Mouse (Mus musculus) heart, postnatal 0 days (tissue): ENCODE measurements around the gene Tst. TPM values are rescaled to one million over a fixed set of nuclear protein-coding genes. Genes with fewer than 3 reads are reported as not detected.

Experiments used
- ATAC-seq: fragments of 200-750 bp; cut with Nextera tagmentation; 2 replicates; pipeline ENCODE4 v1.8.0; 2017; ENCODE audit warnings: low read depth, moderate number of reproducible peaks, moderate library complexity; ENCODE audit not compliant: insufficient read depth
- DNase-seq: peaks from one replicate; pipeline ENCODE4 v3.0.0-alpha.2; 2016; ENCODE audit warnings: low spot score
- H3K27ac ChIP-seq: fragments of 300-500 bp; sonication (generic); 2 replicates; pipeline ENCODE4 v1.5.1; 2014; ENCODE audit warnings: low read depth, mild to moderate bottlenecking
- H3K27me3 ChIP-seq: fragments of 300-500 bp; sonication (generic); 2 replicates; pipeline ENCODE4 v1.6.1; 2014; ENCODE audit warnings: low read length, mixed read lengths; ENCODE audit not compliant: control insufficient read depth, insufficient read depth
- H3K36me3 ChIP-seq: fragments of 300-500 bp; sonication (generic); replicated peaks from 2 replicates; pipeline ENCODE4 v1.6.1; 2014; ENCODE audit warnings: low read length, mixed read lengths; ENCODE audit not compliant: control insufficient read depth, insufficient read depth
- H3K4me1 ChIP-seq: fragments of 300-500 bp; sonication (generic); 2 replicates; pipeline ENCODE4 v1.6.1; 2014; ENCODE audit warnings: antibody characterized with exemption; ENCODE audit not compliant: control insufficient read depth, insufficient read depth
- H3K4me2 ChIP-seq: fragments of 300-500 bp; sonication (generic); 2 replicates; pipeline ENCODE4 v1.6.1; 2014; ENCODE audit warnings: low read depth, mild to moderate bottlenecking, low read length, moderate library complexity
- H3K4me3 ChIP-seq: fragments of 300-500 bp; sonication (generic); 2 replicates; pipeline ENCODE4 v1.5.1; 2014; ENCODE audit warnings: low read depth, low read length
- H3K9ac ChIP-seq: fragments of 300-500 bp; sonication (generic); replicated peaks from 2 replicates; pipeline ENCODE4 v1.6.1; 2014; ENCODE audit warnings: low read depth, low read length, mixed read lengths
- H3K9me3 ChIP-seq: fragments of 300-500 bp; sonication (generic); replicated peaks from 2 replicates; pipeline ENCODE4 v1.6.1; 2016; ENCODE audit warnings: low read length; ENCODE audit not compliant: control insufficient read depth
- CTCF ChIP-seq: IDR thresholded peaks from 2 replicates; pipeline ENCODE4 v1.5.1; 2016; ENCODE audit warnings: antibody characterized with exemption, control low read depth, low read depth
- EP300 ChIP-seq: IDR thresholded peaks from 2 replicates; pipeline ENCODE4 v1.6.1; 2016; ENCODE audit warnings: antibody characterized with exemption, low read depth
- WGBS: fragments of 180-500 bp; shearing (Covaris S2); extraction: QIAGEN DNeasy Blood & Tissue Kit; methylation state at CpG from one replicate; pipeline ENCODE4 v1.1.7; 2014; 5-methylcytosine and 5-hydroxymethylcytosine counted together
- polyA plus RNA-seq: library from polyadenylated mRNA; unstranded; fragments of >200 nt; fragmentation: Nextera tagmentation; extraction: Ambion mirVana; gene quantifications from 2 replicates; pipeline ENCODE4 v1.2.1, GENCODE M21; 2015
- total RNA-seq: library from RNA; depleted of rRNA; stranded (reverse); fragments of >200 nt; gene quantifications from 2 replicates; pipeline ENCODE4 v1.2.3, GENCODE M21; 2014; ENCODE audit warnings: low replicate concordance

The Tst gene
- total and polyA plus RNA-seq, 2 experiments from 2014 or later, result 21.9 to 50.9 TPM

DNA sequence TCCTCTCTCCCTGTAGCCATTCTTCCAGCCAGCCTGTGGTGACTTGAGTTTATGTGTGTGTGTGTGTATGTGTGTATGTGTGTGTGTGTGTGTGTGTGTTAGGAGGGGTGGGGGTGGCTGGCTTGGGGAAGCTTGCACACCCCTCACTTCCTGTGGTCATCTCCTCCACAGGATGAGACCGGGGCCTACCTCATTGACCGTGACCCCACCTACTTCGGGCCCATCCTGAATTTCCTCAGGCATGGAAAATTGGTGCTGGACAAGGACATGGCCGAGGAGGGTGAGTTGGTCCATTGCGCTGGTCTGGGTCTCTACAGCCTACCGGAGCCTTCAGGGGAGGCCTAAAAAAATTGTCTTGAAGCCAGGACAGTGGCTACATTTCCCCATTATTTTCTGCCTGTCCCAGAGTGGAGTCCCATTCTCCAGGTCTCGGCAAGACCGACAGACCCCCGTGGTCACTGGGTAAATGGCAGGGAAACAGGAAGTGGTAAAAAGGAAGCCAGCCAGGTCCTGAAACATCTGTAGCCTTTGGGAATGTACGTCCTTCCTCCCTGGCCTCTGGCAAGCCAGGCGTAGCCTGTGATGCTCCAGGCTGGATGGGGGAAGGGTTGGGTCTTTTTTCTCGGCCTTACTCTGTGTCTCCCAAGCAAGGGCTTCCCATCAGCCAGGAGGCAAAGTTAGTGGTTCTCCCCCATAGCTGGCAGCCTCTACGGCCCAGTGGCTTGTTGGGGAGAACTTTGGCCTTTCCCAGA, 24.3 kb upstream of the Tst start:
- Histone ChIP-seq H3K9ac (0 out of 2 replicates have a peak overlapping the region, but pooled peaks have one; percentile 55), H3K27me3 (peaks cover 14% of the 10 kb centered on the region), H3K36me3 (peaks cover 5% of the 10 kb centered on the region), H3K27ac (peak overlapping the region; percentile 75), H3K4me3 (no peak overlapping the region), H3K4me2 (peak overlapping the region; percentile 72), H3K9me3 (no peaks in the 10 kb centered on the region), H3K4me1 (no peaks in the 10 kb centered on the region)
- DNase-seq (no peak), ATAC-seq (peak; percentile 34)
- 0 out of 2 replicates have a peak, but pooled peaks have one; percentile 11 for TF ChIP-seq EP300
- TF ChIP-seq CTCF, result no peak
- WGBS, result 64% methylated on average over 13 of the region's 13 CpGs

DNA sequence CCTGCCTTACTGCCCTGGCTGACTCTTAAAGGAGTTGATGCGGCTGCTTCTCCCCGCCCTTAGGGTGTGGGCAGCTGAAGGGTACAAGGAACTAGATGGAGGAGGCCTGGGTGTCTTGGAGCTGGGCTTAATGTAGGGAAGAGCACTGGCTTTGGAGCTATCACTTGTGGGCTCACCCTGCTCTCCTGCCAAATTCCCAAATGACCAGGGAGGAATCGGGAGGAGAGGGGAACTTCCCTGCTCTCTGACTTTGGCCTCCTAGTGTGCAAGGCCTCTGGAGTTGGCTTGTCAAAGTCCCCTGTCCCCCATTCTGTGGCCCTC, 23.4 kb upstream of the Tst start:
- TF ChIP-seq EP300 (no peak), CTCF (no peak)
- ATAC-seq (no peak), DNase-seq (no peak)
- peaks cover 18% of the 10 kb centered on the region for H3K27me3 ChIP-seq
- H3K36me3 ChIP-seq, result peaks cover 5% of the 10 kb centered on the region
- H3K4me2 ChIP-seq, result peak overlapping the region; percentile 72
- WGBS, result 28% methylated on average over 3 of the region's 3 CpGs
- no peaks in the 10 kb centered on the region for H3K4me1 ChIP-seq
- H3K4me3 ChIP-seq, result peak overlapping the region; percentile 58
- H3K9ac ChIP-seq, result peak overlapping the region; percentile 55
- H3K27ac ChIP-seq, result peak overlapping the region; percentile 75
- H3K9me3 ChIP-seq, result no peaks in the 10 kb centered on the region

DNA sequence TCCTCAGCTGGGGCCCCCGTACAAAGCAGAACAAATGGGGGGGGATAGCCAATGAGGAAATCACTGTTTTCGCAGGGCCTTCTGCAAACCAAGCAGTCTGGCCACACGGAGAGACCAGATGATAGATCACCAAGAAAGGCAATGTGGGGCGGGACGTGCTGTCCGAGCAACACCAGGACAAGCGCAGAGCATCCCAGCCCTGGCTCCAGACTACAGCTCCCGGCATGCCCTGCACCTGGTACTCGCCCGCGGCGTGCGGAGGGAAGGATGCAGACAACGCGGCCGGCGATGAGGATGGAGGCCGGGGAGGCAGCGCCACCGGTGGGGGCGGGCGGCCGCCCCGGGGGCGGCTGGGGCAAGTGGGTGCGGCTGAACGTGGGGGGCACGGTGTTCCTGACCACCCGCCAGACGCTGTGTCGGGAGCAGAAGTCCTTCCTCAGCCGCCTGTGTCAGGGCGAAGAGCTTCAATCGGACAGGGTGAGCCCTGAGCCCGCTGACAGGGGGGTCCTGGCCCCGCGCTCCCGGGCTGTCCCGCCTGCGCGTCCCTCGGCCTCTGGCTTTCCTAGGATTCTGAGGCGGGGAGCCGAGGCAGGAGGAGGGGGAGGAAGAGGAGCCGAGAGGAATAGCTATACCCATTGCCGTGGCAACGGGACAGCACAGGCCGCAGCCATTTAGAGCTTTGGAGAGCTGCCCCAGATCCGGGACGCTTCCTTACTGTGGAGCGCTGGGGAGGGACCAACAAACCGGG, 22.9 kb upstream of the Tst start, which contains the start of gene Kctd17:
Gene Kctd17 (plus strand): TSS at position 174 of the 748 bp plus-strand sequence.
- WGBS, result 2% methylated on average over 47 of the region's 52 CpGs
- H3K27ac ChIP-seq, result peak within 1 kb of the TSS; percentile 75

DNA sequence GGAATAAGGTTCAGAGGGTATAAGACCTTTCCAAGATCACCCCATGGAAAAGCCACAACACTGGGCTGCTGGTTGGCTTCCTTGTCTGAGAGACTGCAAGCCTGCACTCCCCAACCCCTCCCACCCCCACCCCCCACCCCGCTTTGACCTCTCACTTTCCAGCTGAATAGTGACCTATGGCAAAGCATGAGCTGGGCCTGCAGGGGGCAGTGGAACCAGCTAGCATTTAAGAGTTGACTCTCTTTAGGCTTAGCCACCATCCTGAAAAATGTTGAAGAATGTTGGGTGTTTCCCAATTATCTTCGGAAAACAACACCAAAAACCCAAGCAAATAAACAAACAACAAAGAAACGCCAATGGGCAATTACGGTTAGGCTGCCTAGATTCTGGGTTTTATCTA, 19.5 kb upstream of the Tst start:
- H3K4me2 ChIP-seq, result no peak overlapping the region
- H3K4me1 ChIP-seq, result no peaks in the 10 kb centered on the region
- H3K27ac ChIP-seq, result no peak overlapping the region
- H3K36me3 ChIP-seq, result no peaks in the 10 kb centered on the region
- H3K4me3 ChIP-seq, result no peak overlapping the region
- H3K9ac ChIP-seq, result no peak overlapping the region
- H3K9me3 ChIP-seq, result no peaks in the 10 kb centered on the region
- peaks cover 23% of the 10 kb centered on the region for H3K27me3 ChIP-seq
- no peak for TF ChIP-seq EP300
- TF ChIP-seq CTCF, result no peak
- 54% methylated on average over 4 of the region's 4 CpGs for WGBS
- DNase-seq (no peak), ATAC-seq (no peak)

More for the DNA sequence above, 22.9 kb upstream of the Tst start, which contains the start of gene Kctd17:
- TF ChIP-seq EP300 (no peak; the same call in 1 of the 2 replicates), CTCF (no peak)
- DNase-seq, result peak; percentile 32
- ATAC-seq, result peak; percentile 72
- H3K36me3 ChIP-seq, result peaks cover 5% of the 10 kb centered on the region; the same call in 1 of the 2 replicates
- no peaks in the 10 kb centered on the region for H3K9me3 ChIP-seq
- H3K4me2 ChIP-seq, result peak within 1 kb of the TSS; percentile 72
- peak within 1 kb of the TSS; percentile 58 for H3K4me3 ChIP-seq
- peak within 1 kb of the TSS; percentile 55 for H3K9ac ChIP-seq
- no peaks in the 10 kb centered on the region for H3K4me1 ChIP-seq
- H3K27me3 ChIP-seq, result peaks cover 18% of the 10 kb centered on the region

DNA sequence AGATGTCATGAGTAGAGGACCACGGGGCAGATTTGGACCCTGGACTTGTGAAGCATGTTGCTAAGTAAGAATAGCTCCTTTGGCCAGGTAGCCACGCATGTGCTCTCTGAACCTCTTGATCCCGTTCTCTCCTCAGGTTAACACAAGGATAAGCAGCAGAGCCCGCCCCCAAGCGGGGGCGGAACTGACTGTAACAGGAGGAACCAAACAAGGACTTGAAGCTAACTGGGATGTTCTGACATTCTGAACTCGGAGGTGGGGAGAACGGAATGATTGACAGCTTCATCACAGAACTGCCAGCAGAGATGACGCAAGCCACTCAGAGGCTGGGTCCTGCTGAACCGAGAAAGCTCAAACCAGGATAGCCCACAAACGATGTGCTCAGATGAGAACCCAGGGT, 18.8 kb upstream of the Tst start:
- TF ChIP-seq CTCF (no peak), EP300 (no peak)
- no peak overlapping the region for H3K4me3 ChIP-seq
- H3K36me3 ChIP-seq, result no peaks in the 10 kb centered on the region
- WGBS, result 15% methylated on average over 11 of the region's 11 CpGs
- peaks cover 23% of the 10 kb centered on the region for H3K27me3 ChIP-seq
- H3K4me2 ChIP-seq, result no peak overlapping the region
- DNase-seq (no peak), ATAC-seq (no peak)
- no peak overlapping the region for H3K9ac ChIP-seq
- H3K4me1 ChIP-seq, result no peaks in the 10 kb centered on the region
- no peaks in the 10 kb centered on the region for H3K9me3 ChIP-seq
- no peak overlapping the region for H3K27ac ChIP-seq
